Mouse (Mus musculus): ENCODE results near the gene Zfp512b. TPM values are rescaled to one million over a fixed set of nuclear protein-coding genes. Genes with fewer than 3 reads are reported as not detected.
A peak's percentile ranks its signal among the peaks of the same experiment; 100 is the strongest.

The Zfp512b gene
- polyA plus RNA-seq, 1 experiment from 2014 or later = 34.9 TPM

GRCm38 (mm10) chr2:181600828-181601750 is 8.5 kb upstream of the Zfp512b start:
- peak overlapping the region; percentile 65 for H3K4me2 ChIP-seq (ENCODE audit: low read depth, low read length)
- H3K9ac ChIP-seq (ENCODE audit: low read length) = peak overlapping the region; percentile 94
- peaks cover 24% of the 10 kb centered on the region for H3K4me1 ChIP-seq (replicated peaks; ENCODE audit: control insufficient read depth, insufficient read depth, low read length)
- no peaks in the 10 kb centered on the region for H3K9me3 ChIP-seq (ENCODE audit: control insufficient read depth, low read length)
- 2% methylated on average over 57 of the region's 57 CpGs for WGBS
- H3K4me3 ChIP-seq (ENCODE audit: low read length) = peak overlapping the region; percentile 98
- H3K36me3 ChIP-seq (ENCODE audit: control insufficient read depth, insufficient read depth, low read length) = no peaks in the 10 kb centered on the region
- peak overlapping the region; percentile 81 for H3K27ac ChIP-seq (ENCODE audit: low read length)
- peak; percentile 94 for ATAC-seq (ENCODE audit: low read depth)
- peaks cover 5% of the 10 kb centered on the region; the same call in 1 of the 2 replicates for H3K27me3 ChIP-seq (ENCODE audit: control insufficient read depth, insufficient read depth, low read depth, low read length)

GRCm38 (mm10) chr2:181600226-181600758 is 7.7 kb upstream of the Zfp512b start:
- whole genome bisulfite sequencing = 65% methylated on average over 6 of the region's 6 CpGs
- Histone ChIP-seq H3K4me3 (ENCODE audit: low read length) (peak overlapping the region; percentile 98), H3K27me3 (ENCODE audit: control insufficient read depth, insufficient read depth, low read depth, low read length) (peaks cover 5% of the 10 kb centered on the region; the same call in 1 of the 2 replicates), H3K9me3 (ENCODE audit: control insufficient read depth, low read length) (no peaks in the 10 kb centered on the region), H3K27ac (ENCODE audit: low read length) (peak overlapping the region; percentile 81), H3K9ac (ENCODE audit: low read length) (peak overlapping the region; percentile 94), H3K4me1 (replicated peaks; ENCODE audit: control insufficient read depth, insufficient read depth, low read length) (peaks cover 24% of the 10 kb centered on the region), H3K36me3 (ENCODE audit: control insufficient read depth, insufficient read depth, low read length) (no peaks in the 10 kb centered on the region), H3K4me2 (ENCODE audit: low read depth, low read length) (peak overlapping the region; percentile 65)
- no peak for ATAC-seq (ENCODE audit: low read depth)

DNA sequence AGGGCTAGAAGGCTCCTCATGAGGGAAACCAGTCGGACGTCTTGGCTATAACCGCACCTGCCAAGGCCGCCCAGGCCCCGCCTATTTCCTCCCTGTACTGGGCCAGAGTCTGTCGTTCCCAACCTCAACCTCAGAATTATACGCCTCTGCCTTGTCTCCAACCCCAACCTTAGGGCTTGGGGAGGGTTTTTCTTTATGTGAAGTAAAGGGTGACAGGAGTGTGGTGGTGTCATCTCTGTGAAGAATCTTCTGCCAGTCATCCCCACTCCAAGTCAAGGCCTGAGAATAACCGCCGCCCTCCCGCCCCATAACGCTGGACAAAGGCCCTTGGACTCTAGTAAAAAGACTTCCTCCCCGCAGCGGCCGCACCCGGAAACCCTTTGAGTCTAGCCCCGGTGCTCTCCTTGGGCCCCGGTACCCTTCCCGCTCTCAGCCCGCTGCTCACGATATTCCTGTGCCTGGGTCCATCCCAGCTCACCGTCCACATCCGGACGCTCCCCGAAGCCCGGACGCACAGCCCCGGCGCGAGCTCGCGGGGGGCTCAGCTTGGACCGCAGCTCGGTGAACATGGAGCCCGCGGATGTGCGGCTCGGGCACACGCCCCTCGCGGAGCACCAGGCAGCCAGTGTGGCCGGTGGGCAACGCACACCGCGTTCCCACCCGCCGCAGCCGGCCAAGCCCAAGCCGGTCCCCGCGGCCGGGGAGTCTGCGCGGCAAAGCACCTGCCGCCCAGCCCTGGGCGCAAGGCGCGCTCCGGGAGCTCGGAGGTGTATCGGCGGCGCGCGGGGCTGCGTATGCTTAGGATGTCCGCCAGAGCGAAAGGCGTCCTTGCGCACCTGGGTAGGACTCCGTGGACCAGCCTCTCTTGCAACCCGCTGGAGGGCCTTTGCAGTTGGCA is 6.1 kb upstream of the Zfp512b start, which contains the start of gene Samd10:
Gene Samd10, minus strand, starts transcription at position 759 of the 898 bp plus-strand sequence.
- peak within 1 kb of the TSS; percentile 78 for H3K4me2 ChIP-seq (ENCODE audit: low read depth, low read length)
- peaks cover 25% of the 10 kb centered on the region for H3K4me1 ChIP-seq (replicated peaks; ENCODE audit: control insufficient read depth, insufficient read depth, low read length)
- H3K9me3 ChIP-seq (ENCODE audit: control insufficient read depth, low read length) = no peaks in the 10 kb centered on the region
- WGBS = 3% methylated on average over 64 of the region's 71 CpGs
- H3K36me3 ChIP-seq (ENCODE audit: control insufficient read depth, insufficient read depth, low read length) = no peaks in the 10 kb centered on the region
- H3K27ac ChIP-seq (ENCODE audit: low read length) = peak within 1 kb of the TSS; percentile 90
- peaks cover 5% of the 10 kb centered on the region; the same call in 1 of the 2 replicates for H3K27me3 ChIP-seq (ENCODE audit: control insufficient read depth, insufficient read depth, low read depth, low read length)
- peak; percentile 42 for ATAC-seq (ENCODE audit: low read depth)
- peak within 1 kb of the TSS; percentile 81 for H3K9ac ChIP-seq (ENCODE audit: low read length)
- peak within 1 kb of the TSS; percentile 63 for H3K4me3 ChIP-seq (ENCODE audit: low read length)

GRCm38 (mm10) chr2:181597378-181598061 is 4.9 kb upstream of the Zfp512b start:
- peaks cover 25% of the 10 kb centered on the region for H3K4me1 ChIP-seq (replicated peaks; ENCODE audit: control insufficient read depth, insufficient read depth, low read length)
- WGBS = 67% methylated on average over 7 of the region's 7 CpGs
- no peak overlapping the region for H3K27ac ChIP-seq (ENCODE audit: low read length)
- H3K9me3 ChIP-seq (ENCODE audit: control insufficient read depth, low read length) = no peaks in the 10 kb centered on the region
- no peak for ATAC-seq (ENCODE audit: low read depth)
- H3K27me3 ChIP-seq (ENCODE audit: control insufficient read depth, insufficient read depth, low read depth, low read length) = peaks cover 5% of the 10 kb centered on the region; the same call in 1 of the 2 replicates
- H3K9ac ChIP-seq (ENCODE audit: low read length) = peak overlapping the region; percentile 18; the same call in 1 of the 2 replicates
- no peaks in the 10 kb centered on the region for H3K36me3 ChIP-seq (ENCODE audit: control insufficient read depth, insufficient read depth, low read length)
- H3K4me3 ChIP-seq (ENCODE audit: low read length) = no peak overlapping the region
- H3K4me2 ChIP-seq (ENCODE audit: low read depth, low read length) = no peak overlapping the region

- H3K4me1 ChIP-seq (replicated peaks; ENCODE audit: control insufficient read depth, insufficient read depth, low read length) = peaks cover 21% of the 10 kb centered on the region
- ATAC-seq (ENCODE audit: low read depth) = no peak
- peak overlapping the region; percentile 18; the same call in 1 of the 2 replicates for H3K9ac ChIP-seq (ENCODE audit: low read length)
- H3K27me3 ChIP-seq (ENCODE audit: control insufficient read depth, insufficient read depth, low read depth, low read length) = peaks cover 5% of the 10 kb centered on the region; the same call in 1 of the 2 replicates
- H3K4me2 ChIP-seq (ENCODE audit: low read depth, low read length) = no peak overlapping the region
- no peak overlapping the region for H3K4me3 ChIP-seq (ENCODE audit: low read length)
- H3K9me3 ChIP-seq (ENCODE audit: control insufficient read depth, low read length) = no peaks in the 10 kb centered on the region
- H3K36me3 ChIP-seq (ENCODE audit: control insufficient read depth, insufficient read depth, low read length) = no peaks in the 10 kb centered on the region
- 36% methylated on average over 6 of the region's 6 CpGs for WGBS
- no peak overlapping the region for H3K27ac ChIP-seq (ENCODE audit: low read length)
Observed at GRCm38 (mm10) chr2:181596221-181596960, 3.8 kb upstream of the Zfp512b start.

GRCm38 (mm10) chr2:181594946-181595696 is 2.5 kb upstream of the Zfp512b start:
- WGBS = 60% methylated on average over 4 of the region's 4 CpGs
- Histone ChIP-seq H3K4me2 (ENCODE audit: low read depth, low read length) (no peak overlapping the region), H3K36me3 (ENCODE audit: control insufficient read depth, insufficient read depth, low read length) (peaks cover 5% of the 10 kb centered on the region), H3K27ac (ENCODE audit: low read length) (no peak overlapping the region), H3K4me3 (ENCODE audit: low read length) (no peak overlapping the region), H3K27me3 (ENCODE audit: control insufficient read depth, insufficient read depth, low read depth, low read length) (peaks cover 5% of the 10 kb centered on the region; the same call in 1 of the 2 replicates), H3K4me1 (replicated peaks; ENCODE audit: control insufficient read depth, insufficient read depth, low read length) (peaks cover 18% of the 10 kb centered on the region), H3K9ac (ENCODE audit: low read length) (no peak overlapping the region), H3K9me3 (ENCODE audit: control insufficient read depth, low read length) (no peaks in the 10 kb centered on the region)
- ATAC-seq (ENCODE audit: low read depth) = no peak

DNA sequence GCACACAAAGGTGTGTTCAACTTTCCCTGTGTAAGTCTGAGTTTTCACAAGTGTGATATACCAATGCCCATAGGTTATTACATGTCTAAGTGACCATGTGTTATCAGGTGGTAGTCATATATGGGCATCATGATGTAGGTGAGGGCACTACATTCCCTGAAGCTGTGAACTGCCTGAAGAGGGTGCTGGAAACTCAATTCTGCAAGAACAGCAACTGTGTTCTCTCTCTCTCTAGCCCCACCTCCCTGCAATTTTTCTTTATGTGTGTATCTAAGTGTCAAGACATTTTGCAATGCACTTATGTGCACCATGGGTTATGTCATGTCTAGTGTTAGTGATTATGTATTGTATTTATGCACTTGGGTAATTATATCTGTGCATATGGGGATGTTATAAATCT is 1.3 kb upstream of the Zfp512b start:
- Histone ChIP-seq H3K9me3 (ENCODE audit: control insufficient read depth, low read length) (no peaks in the 10 kb centered on the region), H3K4me2 (ENCODE audit: low read depth, low read length) (no peak overlapping the region), H3K27me3 (ENCODE audit: control insufficient read depth, insufficient read depth, low read depth, low read length) (peaks cover under 1% of the 10 kb centered on the region; the same call in 1 of the 2 replicates), H3K4me1 (replicated peaks; ENCODE audit: control insufficient read depth, insufficient read depth, low read length) (peaks cover 14% of the 10 kb centered on the region), H3K9ac (ENCODE audit: low read length) (no peak overlapping the region), H3K36me3 (ENCODE audit: control insufficient read depth, insufficient read depth, low read length) (peaks cover 15% of the 10 kb centered on the region), H3K4me3 (ENCODE audit: low read length) (no peak overlapping the region), H3K27ac (ENCODE audit: low read length) (no peak overlapping the region)
- ATAC-seq (ENCODE audit: low read depth) = no peak

Measured in lung, embryonic 16.5 days (tissue).